Mouse (Mus musculus) intestine, embryonic 16.5 days (tissue): ENCODE measurements at regions not wholly inside any gene's neighbourhood (a gene's known extent, or its start where the extent isn't known, plus 50 kb on each side); places are given as distances from the start of the nearest gene placed in this dataset.

Experiments used
- ATAC-seq: fragments of 200-750 bp; cut with Nextera tagmentation; 2 replicates; pipeline ENCODE4 v1.8.0; 2017; ENCODE audit warnings: moderate TSS enrichment, moderate library complexity
- H3K27ac ChIP-seq: fragments of 300-500 bp; sonication (generic); 2 replicates; pipeline ENCODE4 v1.5.1; 2014; ENCODE audit warnings: mild to moderate bottlenecking, low read length
- H3K27me3 ChIP-seq: fragments of 300-500 bp; sonication (generic); replicated peaks from 2 replicates; pipeline ENCODE4 v1.6.1; 2014; ENCODE audit warnings: low read length, control low read depth, mixed read lengths; ENCODE audit not compliant: control insufficient read depth, insufficient read depth
- H3K36me3 ChIP-seq: fragments of 300-500 bp; sonication (generic); 2 replicates; pipeline ENCODE4 v1.6.1; 2014; ENCODE audit warnings: low read length, control low read depth; ENCODE audit not compliant: control insufficient read depth, insufficient read depth
- H3K4me1 ChIP-seq: fragments of 300-500 bp; sonication (generic); 2 replicates; pipeline ENCODE4 v1.6.1; 2014; ENCODE audit warnings: low read length, control low read depth, mixed read lengths; ENCODE audit not compliant: control insufficient read depth, insufficient read depth
- H3K4me2 ChIP-seq: fragments of 300-500 bp; sonication (generic); 2 replicates; pipeline ENCODE4 v1.6.1; 2014; ENCODE audit warnings: low read depth, low read length, control low read depth
- H3K4me3 ChIP-seq: fragments of 300-500 bp; sonication (generic); 2 replicates; pipeline ENCODE4 v1.5.1; 2014; ENCODE audit warnings: mild to moderate bottlenecking, low read length
- H3K9ac ChIP-seq: fragments of 300-500 bp; sonication (generic); 2 replicates; pipeline ENCODE4 v1.6.1; 2014; ENCODE audit warnings: low read depth, low read length
- H3K9me3 ChIP-seq: fragments of 300-500 bp; sonication (generic); 2 replicates; pipeline ENCODE4 v1.6.1; 2016; ENCODE audit warnings: low read length, control low read depth; ENCODE audit not compliant: control insufficient read depth
- WGBS: fragments of 180-500 bp; shearing (Covaris S2); extraction: QIAGEN DNeasy Blood & Tissue Kit; methylation state at CpG from one replicate; pipeline ENCODE4 v1.1.7; 2014; 5-methylcytosine and 5-hydroxymethylcytosine counted together

GRCm38 (mm10) chr2:106256012-106256411 is 252.7 kb upstream of the Dnajc24 start:
- H3K4me1 ChIP-seq = no peaks in the 10 kb centered on the region
- no peak overlapping the region for H3K4me3 ChIP-seq
- WGBS = 78% methylated on average over 12 of the region's 12 CpGs
- no peak overlapping the region for H3K4me2 ChIP-seq
- no peaks in the 10 kb centered on the region for H3K36me3 ChIP-seq
- H3K9me3 ChIP-seq = no peaks in the 10 kb centered on the region
- no peaks in the 10 kb centered on the region for H3K27me3 ChIP-seq
- no peak for ATAC-seq
- no peak overlapping the region for H3K27ac ChIP-seq
- H3K9ac ChIP-seq = no peak overlapping the region

- Histone ChIP-seq H3K9me3 (no peaks in the 10 kb centered on the region), H3K9ac (no peak overlapping the region), H3K36me3 (no peaks in the 10 kb centered on the region), H3K27ac (no peak overlapping the region), H3K27me3 (no peaks in the 10 kb centered on the region), H3K4me3 (no peak overlapping the region), H3K4me1 (no peaks in the 10 kb centered on the region), H3K4me2 (no peak overlapping the region)
- 74% methylated on average over 4 of the region's 4 CpGs for WGBS
- ATAC-seq = no peak
Observed at GRCm38 (mm10) chr2:106234358-106234757, 231.0 kb upstream of the Dnajc24 start.

GRCm38 (mm10) chr2:106231136-106231535 is 227.8 kb upstream of the Dnajc24 start:
- WGBS = 86% methylated on average over 5 of the region's 5 CpGs

GRCm38 (mm10) chr2:106230021-106230420 is 226.7 kb upstream of the Dnajc24 start:
- no peak overlapping the region for H3K4me3 ChIP-seq
- no peaks in the 10 kb centered on the region for H3K9me3 ChIP-seq
- H3K27ac ChIP-seq = no peak overlapping the region
- no peaks in the 10 kb centered on the region for H3K36me3 ChIP-seq
- no peak overlapping the region for H3K9ac ChIP-seq
- ATAC-seq = no peak
- H3K4me2 ChIP-seq = no peak overlapping the region
- no peaks in the 10 kb centered on the region for H3K27me3 ChIP-seq
- no peaks in the 10 kb centered on the region for H3K4me1 ChIP-seq
- WGBS = 81% methylated on average over 3 of the region's 3 CpGs

More at GRCm38 (mm10) chr2:106231136-106231535, 227.8 kb upstream of the Dnajc24 start:
- H3K4me3 ChIP-seq = no peak overlapping the region
- H3K36me3 ChIP-seq = no peaks in the 10 kb centered on the region
- no peaks in the 10 kb centered on the region for H3K4me1 ChIP-seq
- no peak overlapping the region for H3K9ac ChIP-seq
- no peak for ATAC-seq
- H3K4me2 ChIP-seq = no peak overlapping the region
- H3K27me3 ChIP-seq = no peaks in the 10 kb centered on the region
- H3K9me3 ChIP-seq = no peaks in the 10 kb centered on the region
- no peak overlapping the region for H3K27ac ChIP-seq

- H3K36me3 ChIP-seq = no peaks in the 10 kb centered on the region
- no peak overlapping the region for H3K4me2 ChIP-seq
- 72% methylated on average over 1 of the region's 1 CpGs for WGBS
- no peaks in the 10 kb centered on the region for H3K27me3 ChIP-seq
- no peak for ATAC-seq
- no peaks in the 10 kb centered on the region for H3K4me1 ChIP-seq
- no peak overlapping the region for H3K27ac ChIP-seq
- no peaks in the 10 kb centered on the region for H3K9me3 ChIP-seq
- no peak overlapping the region for H3K4me3 ChIP-seq
- no peak overlapping the region for H3K9ac ChIP-seq
Observed at GRCm38 (mm10) chr2:106228249-106228648, 224.9 kb upstream of the Dnajc24 start.

- Histone ChIP-seq H3K4me1 (no peaks in the 10 kb centered on the region), H3K27me3 (no peaks in the 10 kb centered on the region), H3K27ac (no peak overlapping the region), H3K4me2 (no peak overlapping the region), H3K9ac (no peak overlapping the region), H3K9me3 (no peaks in the 10 kb centered on the region), H3K4me3 (no peak overlapping the region), H3K36me3 (no peaks in the 10 kb centered on the region)
- no peak for ATAC-seq
- WGBS = 54% methylated on average over 3 of the region's 3 CpGs
Observed at GRCm38 (mm10) chr2:106216169-106216568, 212.8 kb upstream of the Dnajc24 start.

GRCm38 (mm10) chr2:106213740-106214139 is 210.4 kb upstream of the Dnajc24 start:
- ATAC-seq = no peak
- 69% methylated on average over 4 of the region's 4 CpGs for WGBS

GRCm38 (mm10) chr2:106210773-106211172 is 207.4 kb upstream of the Dnajc24 start:
- no peak for ATAC-seq

More at GRCm38 (mm10) chr2:106213740-106214139, 210.4 kb upstream of the Dnajc24 start:
- H3K4me1 ChIP-seq = no peaks in the 10 kb centered on the region
- no peak overlapping the region for H3K4me3 ChIP-seq
- no peak overlapping the region for H3K9ac ChIP-seq
- H3K4me2 ChIP-seq = no peak overlapping the region
- no peak overlapping the region for H3K27ac ChIP-seq
- no peaks in the 10 kb centered on the region for H3K9me3 ChIP-seq
- no peaks in the 10 kb centered on the region for H3K27me3 ChIP-seq
- H3K36me3 ChIP-seq = no peaks in the 10 kb centered on the region

GRCm38 (mm10) chr2:106208767-106209250 is 205.5 kb upstream of the Dnajc24 start:
- WGBS = 64% methylated on average over 4 of the region's 4 CpGs
- no peaks in the 10 kb centered on the region for H3K36me3 ChIP-seq
- no peak for ATAC-seq
- no peak overlapping the region for H3K9ac ChIP-seq
- no peaks in the 10 kb centered on the region for H3K27me3 ChIP-seq
- no peak overlapping the region for H3K27ac ChIP-seq
- H3K9me3 ChIP-seq = no peaks in the 10 kb centered on the region
- no peaks in the 10 kb centered on the region for H3K4me1 ChIP-seq
- H3K4me2 ChIP-seq = no peak overlapping the region
- no peak overlapping the region for H3K4me3 ChIP-seq

More at GRCm38 (mm10) chr2:106210773-106211172, 207.4 kb upstream of the Dnajc24 start:
- no peaks in the 10 kb centered on the region for H3K4me1 ChIP-seq
- no peak overlapping the region for H3K4me2 ChIP-seq
- no peaks in the 10 kb centered on the region for H3K36me3 ChIP-seq
- no peak overlapping the region for H3K9ac ChIP-seq
- H3K27me3 ChIP-seq = no peaks in the 10 kb centered on the region
- no peak overlapping the region for H3K27ac ChIP-seq
- H3K4me3 ChIP-seq = no peak overlapping the region
- H3K9me3 ChIP-seq = no peaks in the 10 kb centered on the region
- 77% methylated on average over 1 of the region's 1 CpGs for WGBS

GRCm38 (mm10) chr2:106200130-106200529 is 196.8 kb upstream of the Dnajc24 start:
- 86% methylated on average over 2 of the region's 2 CpGs for WGBS
- Histone ChIP-seq H3K27ac (no peak overlapping the region), H3K9ac (no peak overlapping the region), H3K4me3 (no peak overlapping the region), H3K27me3 (no peaks in the 10 kb centered on the region), H3K4me2 (no peak overlapping the region), H3K9me3 (no peaks in the 10 kb centered on the region; the same call in 1 of the 2 replicates), H3K36me3 (no peaks in the 10 kb centered on the region), H3K4me1 (no peaks in the 10 kb centered on the region)
- no peak for ATAC-seq
